Mouse (Mus musculus): ENCODE measurements at regions not wholly inside any gene's neighbourhood (a gene's known extent, or its start where the extent isn't known, plus 50 kb on each side); places are given as distances from the start of the nearest gene placed in this dataset.

- no peak for TF ChIP-seq POLR2A (IDR thresholded peaks at IDR 0.05; ENCODE audit: borderline replicate concordance, insufficient read depth, low read length)
- TF ChIP-seq CTCF (IDR thresholded peaks at IDR 0.05; ENCODE audit: borderline replicate concordance, insufficient read depth, low read depth, low read length) = no peak
- Histone ChIP-seq H3K27me3 (ENCODE audit: control insufficient read depth, insufficient read depth, low read length) (no peaks in the 10 kb centered on the region), H3K27ac (ENCODE audit: insufficient read depth, low read length) (no peak overlapping the region), H3K4me1 (ENCODE audit: control insufficient read depth, insufficient read depth, low read length) (no peaks in the 10 kb centered on the region), H3K4me3 (replicated peaks; ENCODE audit: insufficient read depth, low read depth, low read length) (no peak overlapping the region)
- no peak for DNase-seq
- WGBS = 99% methylated on average over 3 of the region's 3 CpGs
Observed at GRCm38 (mm10) chr9:94432144-94432747, 105.6 kb downstream of the 1190002N15Rik start.

GRCm38 (mm10) chr9:94431540-94431939 is 106.3 kb downstream of the 1190002N15Rik start:
- TF ChIP-seq CTCF (IDR thresholded peaks at IDR 0.05; ENCODE audit: borderline replicate concordance, insufficient read depth, low read depth, low read length) = no peak
- no peak for TF ChIP-seq POLR2A (IDR thresholded peaks at IDR 0.05; ENCODE audit: borderline replicate concordance, insufficient read depth, low read length)
- Histone ChIP-seq H3K27me3 (ENCODE audit: control insufficient read depth, insufficient read depth, low read length) (no peaks in the 10 kb centered on the region), H3K4me1 (ENCODE audit: control insufficient read depth, insufficient read depth, low read length) (no peaks in the 10 kb centered on the region), H3K27ac (ENCODE audit: insufficient read depth, low read length) (no peak overlapping the region), H3K4me3 (replicated peaks; ENCODE audit: insufficient read depth, low read depth, low read length) (no peak overlapping the region)
- DNase-seq = no peak
- WGBS = 98% methylated on average over 3 of the region's 3 CpGs

DNA sequence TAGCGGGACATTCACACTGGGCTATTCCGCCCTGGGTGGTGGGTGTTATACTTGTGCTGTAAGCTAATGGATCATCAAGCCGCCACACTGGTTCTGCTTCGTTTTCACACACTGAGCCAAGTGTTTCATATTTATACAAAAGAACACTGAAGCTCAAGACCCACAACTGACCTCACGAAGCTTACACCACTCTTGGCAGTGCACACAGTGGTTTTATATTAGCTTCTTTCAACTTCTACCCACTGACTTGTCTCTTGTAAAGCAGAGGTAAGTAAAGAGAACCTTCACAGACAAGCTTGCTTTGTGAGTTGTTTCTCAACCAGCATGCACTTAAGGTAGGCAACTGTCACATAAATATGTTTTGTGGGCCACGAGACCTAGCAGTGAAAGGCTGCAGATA is 106.9 kb downstream of the 1190002N15Rik start:
- Histone ChIP-seq H3K27ac (ENCODE audit: insufficient read depth, low read length) (no peak overlapping the region), H3K4me3 (replicated peaks; ENCODE audit: insufficient read depth, low read depth, low read length) (no peak overlapping the region), H3K4me1 (ENCODE audit: control insufficient read depth, insufficient read depth, low read length) (no peaks in the 10 kb centered on the region), H3K27me3 (ENCODE audit: control insufficient read depth, insufficient read depth, low read length) (no peaks in the 10 kb centered on the region)
- DNase-seq = no peak
- 93% methylated on average over 6 of the region's 6 CpGs for WGBS
- TF ChIP-seq CTCF (IDR thresholded peaks at IDR 0.05; ENCODE audit: borderline replicate concordance, insufficient read depth, low read depth, low read length) (no peak), POLR2A (IDR thresholded peaks at IDR 0.05; ENCODE audit: borderline replicate concordance, insufficient read depth, low read length) (no peak)

- TF ChIP-seq CTCF (IDR thresholded peaks at IDR 0.05; ENCODE audit: borderline replicate concordance, insufficient read depth, low read depth, low read length) (no peak), POLR2A (IDR thresholded peaks at IDR 0.05; ENCODE audit: borderline replicate concordance, insufficient read depth, low read length) (no peak)
- DNase-seq = no peak
- 98% methylated on average over 5 of the region's 5 CpGs for WGBS
Observed at GRCm38 (mm10) chr9:94426740-94427139, 111.1 kb downstream of the 1190002N15Rik start.

DNA sequence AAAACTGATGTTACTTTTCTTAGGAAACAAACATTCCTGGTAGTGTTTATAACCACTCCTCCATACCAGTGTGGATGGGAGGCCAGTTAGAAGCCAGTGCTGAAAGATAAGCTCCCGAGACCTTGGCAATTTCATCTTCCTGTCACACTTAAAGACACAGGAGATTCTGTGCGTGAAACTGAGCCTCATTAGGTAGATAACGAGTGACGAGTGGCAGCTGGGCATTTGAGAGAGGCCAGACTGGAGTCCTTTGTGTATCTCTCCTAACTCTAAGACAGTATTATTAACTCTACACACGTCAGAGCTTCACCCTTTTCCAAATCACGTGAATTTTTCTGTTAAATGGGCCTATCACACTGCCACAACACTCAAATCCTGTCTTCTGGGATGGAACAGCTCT is 112.1 kb downstream of the 1190002N15Rik start:
- Histone ChIP-seq H3K27me3 (ENCODE audit: control insufficient read depth, insufficient read depth, low read length) (no peaks in the 10 kb centered on the region), H3K4me1 (ENCODE audit: control insufficient read depth, insufficient read depth, low read length) (no peaks in the 10 kb centered on the region), H3K27ac (ENCODE audit: insufficient read depth, low read length) (no peak overlapping the region), H3K4me3 (replicated peaks; ENCODE audit: insufficient read depth, low read depth, low read length) (no peak overlapping the region)
- no peak for TF ChIP-seq CTCF (IDR thresholded peaks at IDR 0.05; ENCODE audit: borderline replicate concordance, insufficient read depth, low read depth, low read length)
- no peak for TF ChIP-seq POLR2A (IDR thresholded peaks at IDR 0.05; ENCODE audit: borderline replicate concordance, insufficient read depth, low read length)
- DNase-seq = no peak
- WGBS = 67% methylated on average over 6 of the region's 6 CpGs

More at GRCm38 (mm10) chr9:94426740-94427139, 111.1 kb downstream of the 1190002N15Rik start:
- Histone ChIP-seq H3K4me3 (replicated peaks; ENCODE audit: insufficient read depth, low read depth, low read length) (no peak overlapping the region), H3K27ac (ENCODE audit: insufficient read depth, low read length) (no peak overlapping the region), H3K4me1 (ENCODE audit: control insufficient read depth, insufficient read depth, low read length) (no peaks in the 10 kb centered on the region), H3K27me3 (ENCODE audit: control insufficient read depth, insufficient read depth, low read length) (no peaks in the 10 kb centered on the region)

GRCm38 (mm10) chr9:94424438-94425135 is 113.3 kb downstream of the 1190002N15Rik start:
- Histone ChIP-seq H3K27me3 (ENCODE audit: control insufficient read depth, insufficient read depth, low read length) (no peaks in the 10 kb centered on the region), H3K4me1 (ENCODE audit: control insufficient read depth, insufficient read depth, low read length) (no peaks in the 10 kb centered on the region), H3K4me3 (replicated peaks; ENCODE audit: insufficient read depth, low read depth, low read length) (no peak overlapping the region), H3K27ac (ENCODE audit: insufficient read depth, low read length) (no peak overlapping the region)
- no peak for DNase-seq
- TF ChIP-seq POLR2A (IDR thresholded peaks at IDR 0.05; ENCODE audit: borderline replicate concordance, insufficient read depth, low read length) (no peak), CTCF (IDR thresholded peaks at IDR 0.05; ENCODE audit: borderline replicate concordance, insufficient read depth, low read depth, low read length) (no peak)
- 86% methylated on average over 5 of the region's 5 CpGs for WGBS

GRCm38 (mm10) chr9:94410546-94410945 is 127.3 kb downstream of the 1190002N15Rik start:
- Histone ChIP-seq H3K4me1 (ENCODE audit: control insufficient read depth, insufficient read depth, low read length) (no peaks in the 10 kb centered on the region), H3K27ac (ENCODE audit: insufficient read depth, low read length) (no peak overlapping the region), H3K27me3 (ENCODE audit: control insufficient read depth, insufficient read depth, low read length) (no peaks in the 10 kb centered on the region), H3K4me3 (replicated peaks; ENCODE audit: insufficient read depth, low read depth, low read length) (no peak overlapping the region)
- TF ChIP-seq POLR2A (IDR thresholded peaks at IDR 0.05; ENCODE audit: borderline replicate concordance, insufficient read depth, low read length) (no peak), CTCF (IDR thresholded peaks at IDR 0.05; ENCODE audit: borderline replicate concordance, insufficient read depth, low read depth, low read length) (no peak)
- no peak for DNase-seq
- 79% methylated on average over 8 of the region's 8 CpGs for WGBS

- WGBS = 43% methylated on average over 3 of the region's 3 CpGs
- no peak overlapping the region for H3K4me3 ChIP-seq (replicated peaks; ENCODE audit: insufficient read depth, low read depth, low read length)
- peaks cover under 1% of the 10 kb centered on the region; the same call in 1 of the 2 replicates for H3K4me1 ChIP-seq (ENCODE audit: control insufficient read depth, insufficient read depth, low read length)
- no peaks in the 10 kb centered on the region for H3K27me3 ChIP-seq (ENCODE audit: control insufficient read depth, insufficient read depth, low read length)
- peak in 1 of 2 experiments; percentile 26 for DNase-seq
- H3K27ac ChIP-seq (ENCODE audit: insufficient read depth, low read length) = no peak overlapping the region
- TF ChIP-seq CTCF (IDR thresholded peaks at IDR 0.05; ENCODE audit: borderline replicate concordance, insufficient read depth, low read depth, low read length) = no peak
- no peak for TF ChIP-seq POLR2A (IDR thresholded peaks at IDR 0.05; ENCODE audit: borderline replicate concordance, insufficient read depth, low read length)
Observed at GRCm38 (mm10) chr9:94410042-94410441, 127.8 kb downstream of the 1190002N15Rik start.

All from cerebellum, adult 2 months (tissue).